Mouse (Mus musculus): ENCODE results near the gene Elf3. TPM values are rescaled to one million over a fixed set of nuclear protein-coding genes. Genes with fewer than 3 reads are reported as not detected.

The Elf3 gene
- polyA plus RNA-seq, 1 experiment from 2014 or later, result 0.22 TPM

DNA sequence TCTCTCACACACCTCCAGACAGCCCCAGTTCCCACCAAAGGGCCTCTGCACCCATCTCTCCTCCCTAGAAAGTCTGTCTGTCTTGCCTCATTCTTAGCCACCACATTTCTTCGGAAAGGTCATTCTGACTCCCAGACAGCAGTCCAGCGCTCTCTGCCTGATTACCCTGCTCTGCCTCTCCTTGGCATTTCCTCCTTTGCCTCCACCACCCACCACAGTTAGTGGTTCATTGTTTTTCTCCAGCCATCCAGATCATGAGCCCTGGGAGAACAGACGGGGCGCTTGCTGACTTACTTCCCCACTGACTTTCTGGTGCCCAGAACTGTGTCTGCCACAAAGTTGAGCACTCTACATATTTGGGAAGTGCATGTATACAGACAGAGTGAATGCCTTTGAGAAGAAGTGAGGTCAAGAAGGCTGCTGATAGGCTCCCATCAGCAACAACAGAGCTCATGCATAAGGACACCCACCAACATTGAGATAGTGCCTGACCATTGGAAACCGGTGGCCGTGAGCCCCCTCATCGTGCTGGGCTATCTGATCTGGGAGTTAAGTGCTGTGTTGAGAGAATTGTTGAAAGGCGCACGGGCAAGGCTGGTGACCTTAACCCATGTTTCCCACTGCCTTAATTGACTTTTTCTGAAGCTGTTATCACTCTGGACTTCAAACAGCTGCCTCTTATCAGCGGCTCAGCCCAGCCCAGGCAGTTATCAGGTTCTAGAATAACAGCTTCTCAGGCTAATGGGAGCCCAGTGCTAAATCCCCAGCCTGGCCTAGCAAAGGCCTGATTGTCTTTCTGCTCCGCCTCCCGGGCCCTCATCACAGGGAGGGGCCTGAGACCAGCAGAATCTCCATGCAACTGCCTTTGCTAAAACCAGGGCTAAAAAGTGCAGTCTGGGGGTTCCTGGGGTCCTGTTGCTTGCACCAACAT, 53.9 kb downstream of the Elf3 start:
- no peak overlapping the region for H3K4me2 ChIP-seq
- no peaks in the 10 kb centered on the region for H3K27me3 ChIP-seq
- H3K4me3 ChIP-seq, result no peak overlapping the region
- H3K36me3 ChIP-seq (ENCODE audit: poor library complexity, severe bottlenecking), result no peaks in the 10 kb centered on the region
- no peak overlapping the region for H3K9ac ChIP-seq
- ATAC-seq, result no peak
- H3K4me1 ChIP-seq, result peaks cover 10% of the 10 kb centered on the region
- no peaks in the 10 kb centered on the region for H3K9me3 ChIP-seq (replicated peaks)
- WGBS, result 32% methylated on average over 12 of the region's 12 CpGs
- no peak overlapping the region for H3K27ac ChIP-seq

Other genes starting within 250 kb of the Elf3 start
- gene Lgr6, start 153.3 kb downstream of the Elf3 start, polyA plus RNA-seq (2015; fragmentation: Nextera tagmentation; extraction: Ambion mirVana), result 0.15 and 0.30 TPM in 2 replicates
- gene Ptpn7, start 125.9 kb downstream of the Elf3 start, polyA plus RNA-seq (2015; fragmentation: Nextera tagmentation; extraction: Ambion mirVana), result 0.34 and 0.53 TPM in 2 replicates
- gene Arl8a, start 111.7 kb downstream of the Elf3 start, polyA plus RNA-seq (2015; fragmentation: Nextera tagmentation; extraction: Ambion mirVana), result 161 and 162 TPM in 2 replicates
- gene Gpr37l1, start 90.9 kb downstream of the Elf3 start, polyA plus RNA-seq (2015; fragmentation: Nextera tagmentation; extraction: Ambion mirVana), result not detected in 2 replicates
- 86.2 and 90.3 TPM in 2 replicates for gene Rnpep, start 25.5 kb upstream of the Elf3 start, polyA plus RNA-seq (2015; fragmentation: Nextera tagmentation; extraction: Ambion mirVana)
- gene Timm17a, start 55.2 kb upstream of the Elf3 start, polyA plus RNA-seq (2015; fragmentation: Nextera tagmentation; extraction: Ambion mirVana), result 167 and 179 TPM in 2 replicates
- gene Lmod1, start 66.2 kb upstream of the Elf3 start, polyA plus RNA-seq (2015; fragmentation: Nextera tagmentation; extraction: Ambion mirVana), result 0.22 and 0.30 TPM in 2 replicates
- gene Shisa4, start 116.7 kb upstream of the Elf3 start, polyA plus RNA-seq (2015; fragmentation: Nextera tagmentation; extraction: Ambion mirVana), result 70.0 and 84.4 TPM in 2 replicates
- gene Ipo9, start 171.9 kb upstream of the Elf3 start, polyA plus RNA-seq (2015; fragmentation: Nextera tagmentation; extraction: Ambion mirVana), result 149 and 167 TPM in 2 replicates